Mouse (Mus musculus): Measurements from ENCODE around the gene Psmd12. TPM values are rescaled to one million over a fixed set of nuclear protein-coding genes. Genes with fewer than 3 reads are reported as not detected.

The Psmd12 gene
- polyA plus RNA-seq, 1 experiment from 2014 or later = 147 TPM

DNA sequence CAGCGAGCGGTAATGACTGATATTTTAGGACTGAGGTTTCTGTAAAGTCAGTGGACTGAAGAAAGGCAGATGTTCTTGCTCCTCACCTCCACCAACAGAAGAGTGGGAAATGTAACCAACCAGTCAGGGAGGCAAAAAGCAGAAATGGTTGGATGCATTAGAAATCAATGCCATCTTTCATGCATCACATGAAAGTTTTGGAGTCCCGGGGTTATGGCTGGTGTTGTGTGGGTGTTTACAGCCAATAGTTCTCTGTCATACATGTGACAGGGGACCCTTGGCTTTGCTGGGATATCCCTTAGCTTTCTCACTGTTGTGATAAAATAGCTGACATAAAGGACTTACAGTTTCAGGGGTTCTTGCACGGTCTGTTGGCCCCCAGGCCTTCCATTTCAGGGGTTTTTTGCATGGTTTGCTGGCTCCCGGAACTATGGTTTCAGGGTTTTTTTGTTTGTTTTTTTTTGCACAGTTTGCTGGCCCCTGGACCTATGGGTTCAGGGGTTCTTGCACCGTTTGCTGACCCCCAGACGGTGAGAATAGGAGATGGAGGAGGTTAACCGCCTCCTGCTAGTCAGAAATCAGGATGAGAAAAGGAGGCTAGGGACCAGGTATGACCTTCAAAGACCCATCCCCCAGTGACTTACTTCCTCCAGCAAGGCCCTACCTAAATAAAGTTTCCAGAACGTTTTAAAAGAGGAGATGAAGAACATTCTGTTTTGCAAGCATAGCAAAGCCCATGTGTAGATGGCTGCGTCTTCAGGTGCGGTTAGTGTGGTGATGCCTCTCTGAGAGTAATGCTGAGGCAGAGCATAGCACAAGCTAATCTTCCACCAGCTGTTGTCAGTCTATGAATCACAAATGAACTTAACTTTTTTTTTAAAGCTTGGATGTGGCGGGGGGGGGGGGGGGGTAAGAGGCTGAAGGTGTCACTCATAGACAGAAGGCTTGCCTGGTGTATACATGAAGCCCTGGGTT is 35.9 kb upstream of the Psmd12 start:
- no peak overlapping the region for H3K4me3 ChIP-seq (ENCODE audit: control insufficient read depth in 1 of 2, insufficient read depth in 1 of 2, low read depth in 1 of 2, low read length in 2 of 2)
- WGBS = 75% methylated on average over 12 of the region's 12 CpGs
- ATAC-seq (ENCODE audit: insufficient number of reproducible peaks, insufficient read depth, low FRiP score, low read depth) = no peak
- H3K27me3 ChIP-seq (ENCODE audit: control insufficient read depth, insufficient read depth, low read length) = no peaks in the 10 kb centered on the region
- no peaks in the 10 kb centered on the region for H3K36me3 ChIP-seq (ENCODE audit: control insufficient read depth, insufficient read depth, low read length)
- H3K9ac ChIP-seq (ENCODE audit: low read length) = no peak overlapping the region
- H3K4me1 ChIP-seq (ENCODE audit: control insufficient read depth in 2 of 2, insufficient read depth in 2 of 2, low read length in 2 of 2) = peaks cover 5 to 13% of the 10 kb centered on the region in 2 experiments
- H3K9me3 ChIP-seq (ENCODE audit: control insufficient read depth, low read length) = no peaks in the 10 kb centered on the region
- no peak overlapping the region for H3K4me2 ChIP-seq (ENCODE audit: low read length)
- H3K27ac ChIP-seq (replicated peaks in 1 of 2; ENCODE audit: control insufficient read depth in 1 of 2, insufficient read depth in 1 of 2, low read depth in 2 of 2, low read length in 2 of 2) = no peak overlapping the region

GRCm38 (mm10) chr11:107445683-107446082 is 33.6 kb upstream of the Psmd12 start:
- Histone ChIP-seq H3K9me3 (ENCODE audit: control insufficient read depth, low read length) (no peaks in the 10 kb centered on the region), H3K27ac (replicated peaks in 1 of 2; ENCODE audit: control insufficient read depth in 1 of 2, insufficient read depth in 1 of 2, low read depth in 2 of 2, low read length in 2 of 2) (no peak overlapping the region), H3K9ac (ENCODE audit: low read length) (no peak overlapping the region), H3K36me3 (ENCODE audit: control insufficient read depth, insufficient read depth, low read length) (no peaks in the 10 kb centered on the region), H3K4me2 (ENCODE audit: low read length) (no peak overlapping the region), H3K27me3 (ENCODE audit: control insufficient read depth, insufficient read depth, low read length) (no peaks in the 10 kb centered on the region), H3K4me3 (ENCODE audit: control insufficient read depth in 1 of 2, insufficient read depth in 1 of 2, low read depth in 1 of 2, low read length in 2 of 2) (no peak overlapping the region), H3K4me1 (ENCODE audit: control insufficient read depth in 2 of 2, insufficient read depth in 2 of 2, low read length in 2 of 2) (peaks cover 11 to 30% of the 10 kb centered on the region in 2 experiments)
- 87% methylated on average over 3 of the region's 3 CpGs for WGBS
- ATAC-seq (ENCODE audit: insufficient number of reproducible peaks, insufficient read depth, low FRiP score, low read depth) = no peak

DNA sequence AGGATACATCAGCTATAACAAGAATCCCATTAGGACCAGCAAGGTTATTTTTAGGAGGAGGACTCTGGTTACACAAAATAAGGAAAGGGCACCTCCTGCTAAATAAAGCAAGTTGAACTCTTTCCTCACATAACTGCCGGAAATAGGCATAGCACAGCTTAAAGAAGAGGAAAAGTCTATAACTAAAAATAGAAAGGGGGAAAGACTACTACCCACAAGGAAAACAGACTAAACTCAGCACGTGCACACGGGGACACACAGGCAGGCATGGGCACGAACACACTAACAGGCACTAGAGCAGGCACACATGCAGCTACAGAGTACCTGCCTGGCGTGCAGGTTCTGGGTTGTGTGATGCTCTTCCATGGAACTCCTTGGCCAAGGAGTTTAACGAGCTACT is 32.6 kb upstream of the Psmd12 start:
- no peak overlapping the region for H3K4me3 ChIP-seq (ENCODE audit: control insufficient read depth in 1 of 2, insufficient read depth in 1 of 2, low read depth in 1 of 2, low read length in 2 of 2)
- H3K9me3 ChIP-seq (ENCODE audit: control insufficient read depth, low read length) = no peaks in the 10 kb centered on the region
- H3K4me1 ChIP-seq (ENCODE audit: control insufficient read depth in 2 of 2, insufficient read depth in 2 of 2, low read length in 2 of 2) = peaks cover 18 to 40% of the 10 kb centered on the region in 2 experiments
- H3K27me3 ChIP-seq (ENCODE audit: control insufficient read depth, insufficient read depth, low read length) = no peaks in the 10 kb centered on the region
- H3K36me3 ChIP-seq (ENCODE audit: control insufficient read depth, insufficient read depth, low read length) = no peaks in the 10 kb centered on the region
- H3K4me2 ChIP-seq (ENCODE audit: low read length) = peak overlapping the region; percentile 31; the same call in 1 of the 2 replicates
- no peak for ATAC-seq (ENCODE audit: insufficient number of reproducible peaks, insufficient read depth, low FRiP score, low read depth)
- peak overlapping the region; percentile 39 to 62; a peak in 3 of 4 replicates for H3K27ac ChIP-seq (replicated peaks in 1 of 2; ENCODE audit: control insufficient read depth in 1 of 2, insufficient read depth in 1 of 2, low read depth in 2 of 2, low read length in 2 of 2)
- no peak overlapping the region for H3K9ac ChIP-seq (ENCODE audit: low read length)
- WGBS = 37% methylated on average over 6 of the region's 6 CpGs

GRCm38 (mm10) chr11:107447349-107447748 is 31.9 kb upstream of the Psmd12 start:
- Histone ChIP-seq H3K4me3 (ENCODE audit: control insufficient read depth in 1 of 2, insufficient read depth in 1 of 2, low read depth in 1 of 2, low read length in 2 of 2) (no peak overlapping the region), H3K4me1 (ENCODE audit: control insufficient read depth in 2 of 2, insufficient read depth in 2 of 2, low read length in 2 of 2) (peaks cover 21 to 43% of the 10 kb centered on the region in 2 experiments), H3K9ac (ENCODE audit: low read length) (no peak overlapping the region; the same call in 1 of the 2 replicates), H3K27ac (replicated peaks in 1 of 2; ENCODE audit: control insufficient read depth in 1 of 2, insufficient read depth in 1 of 2, low read depth in 2 of 2, low read length in 2 of 2) (peak overlapping the region in 1 of 2 experiments; percentile 62; a peak in 1 of 4 replicates), H3K27me3 (ENCODE audit: control insufficient read depth, insufficient read depth, low read length) (no peaks in the 10 kb centered on the region), H3K36me3 (ENCODE audit: control insufficient read depth, insufficient read depth, low read length) (no peaks in the 10 kb centered on the region), H3K9me3 (ENCODE audit: control insufficient read depth, low read length) (no peaks in the 10 kb centered on the region), H3K4me2 (ENCODE audit: low read length) (no peak overlapping the region)
- no peak for ATAC-seq (ENCODE audit: insufficient number of reproducible peaks, insufficient read depth, low FRiP score, low read depth)
- 66% methylated on average over 5 of the region's 5 CpGs for WGBS

- no peaks in the 10 kb centered on the region for H3K36me3 ChIP-seq (ENCODE audit: control insufficient read depth, insufficient read depth, low read length)
- no peak overlapping the region for H3K4me3 ChIP-seq (ENCODE audit: control insufficient read depth in 1 of 2, insufficient read depth in 1 of 2, low read depth in 1 of 2, low read length in 2 of 2)
- H3K27me3 ChIP-seq (ENCODE audit: control insufficient read depth, insufficient read depth, low read length) = no peaks in the 10 kb centered on the region
- H3K4me2 ChIP-seq (ENCODE audit: low read length) = no peak overlapping the region
- 71% methylated on average over 9 of the region's 9 CpGs for WGBS
- H3K9me3 ChIP-seq (ENCODE audit: control insufficient read depth, low read length) = no peaks in the 10 kb centered on the region
- ATAC-seq (ENCODE audit: insufficient number of reproducible peaks, insufficient read depth, low FRiP score, low read depth) = no peak
- peaks cover 21 to 43% of the 10 kb centered on the region in 2 experiments for H3K4me1 ChIP-seq (ENCODE audit: control insufficient read depth in 2 of 2, insufficient read depth in 2 of 2, low read length in 2 of 2)
- H3K27ac ChIP-seq (replicated peaks in 1 of 2; ENCODE audit: control insufficient read depth in 1 of 2, insufficient read depth in 1 of 2, low read depth in 2 of 2, low read length in 2 of 2) = no peak overlapping the region
- no peak overlapping the region; the same call in 1 of the 2 replicates for H3K9ac ChIP-seq (ENCODE audit: low read length)
These were observed 31.4 kb upstream of the Psmd12 start for GRCm38 (mm10) chr11:107447915-107448314.

DNA sequence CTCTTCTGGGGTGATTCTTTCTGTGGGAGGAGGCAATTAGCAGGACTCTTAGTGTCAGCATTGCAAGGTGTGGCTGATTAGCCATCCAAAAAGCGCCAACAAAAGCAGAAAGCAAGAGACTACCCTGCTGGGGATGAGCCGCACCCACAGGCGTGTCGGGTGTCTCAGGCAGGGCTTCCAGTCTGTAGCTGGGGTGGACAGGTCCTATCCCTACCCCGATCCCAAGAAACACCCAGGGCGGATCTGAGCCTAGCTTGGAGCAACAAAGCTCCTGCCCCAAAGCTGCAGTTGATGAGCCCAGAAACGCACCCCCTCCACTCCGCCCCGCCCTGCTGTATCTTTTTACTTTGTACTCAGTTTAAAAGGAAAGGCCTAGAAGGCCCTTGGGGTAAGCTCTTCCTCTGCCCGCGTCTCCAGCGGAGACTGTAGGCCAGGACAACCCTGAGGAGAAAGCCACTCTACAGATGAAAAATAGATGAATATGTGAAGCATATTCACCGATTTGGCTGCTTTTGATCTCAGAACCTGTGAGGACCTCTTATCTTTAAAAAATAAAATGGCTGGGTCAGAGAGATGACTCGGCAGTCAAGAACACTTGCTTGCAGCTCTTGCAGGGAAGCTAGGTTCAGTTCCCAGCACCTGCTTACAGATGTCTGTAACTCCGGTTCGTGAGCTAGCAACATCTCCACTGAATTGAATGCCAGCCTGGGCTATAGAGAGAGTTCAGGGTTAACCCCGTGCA is 29.9 kb upstream of the Psmd12 start:
- Histone ChIP-seq H3K4me3 (ENCODE audit: control insufficient read depth in 1 of 2, insufficient read depth in 1 of 2, low read depth in 1 of 2, low read length in 2 of 2) (no peak overlapping the region), H3K27me3 (ENCODE audit: control insufficient read depth, insufficient read depth, low read length) (no peaks in the 10 kb centered on the region), H3K9me3 (ENCODE audit: control insufficient read depth, low read length) (no peaks in the 10 kb centered on the region), H3K9ac (ENCODE audit: low read length) (no peak overlapping the region), H3K36me3 (ENCODE audit: control insufficient read depth, insufficient read depth, low read length) (no peaks in the 10 kb centered on the region), H3K27ac (replicated peaks in 1 of 2; ENCODE audit: control insufficient read depth in 1 of 2, insufficient read depth in 1 of 2, low read depth in 2 of 2, low read length in 2 of 2) (no peak overlapping the region), H3K4me2 (ENCODE audit: low read length) (no peak overlapping the region), H3K4me1 (ENCODE audit: control insufficient read depth in 2 of 2, insufficient read depth in 2 of 2, low read length in 2 of 2) (peaks cover 21 to 43% of the 10 kb centered on the region in 2 experiments)
- 76% methylated on average over 17 of the region's 17 CpGs for WGBS
- no peak; the same call in 1 of the 2 replicates for ATAC-seq (ENCODE audit: insufficient number of reproducible peaks, insufficient read depth, low FRiP score, low read depth)

GRCm38 (mm10) chr11:107450097-107450496 is 29.2 kb upstream of the Psmd12 start:
- no peak overlapping the region for H3K4me3 ChIP-seq (ENCODE audit: control insufficient read depth in 1 of 2, insufficient read depth in 1 of 2, low read depth in 1 of 2, low read length in 2 of 2)
- 0 out of 4 replicates have a peak overlapping the region, but pooled peaks of 1 of the 2 experiments have one; percentile 9 for H3K27ac ChIP-seq (replicated peaks in 1 of 2; ENCODE audit: control insufficient read depth in 1 of 2, insufficient read depth in 1 of 2, low read depth in 2 of 2, low read length in 2 of 2)
- no peak overlapping the region for H3K4me2 ChIP-seq (ENCODE audit: low read length)
- no peaks in the 10 kb centered on the region for H3K36me3 ChIP-seq (ENCODE audit: control insufficient read depth, insufficient read depth, low read length)
- ATAC-seq (ENCODE audit: insufficient number of reproducible peaks, insufficient read depth, low FRiP score, low read depth) = no peak
- no peak overlapping the region for H3K9ac ChIP-seq (ENCODE audit: low read length)
- no peaks in the 10 kb centered on the region for H3K9me3 ChIP-seq (ENCODE audit: control insufficient read depth, low read length)
- peaks cover 21 to 49% of the 10 kb centered on the region in 2 experiments for H3K4me1 ChIP-seq (ENCODE audit: control insufficient read depth in 2 of 2, insufficient read depth in 2 of 2, low read length in 2 of 2)
- H3K27me3 ChIP-seq (ENCODE audit: control insufficient read depth, insufficient read depth, low read length) = no peaks in the 10 kb centered on the region
- WGBS = 62% methylated on average over 6 of the region's 6 CpGs
